8 mouse cellular contexts compared by ENCODE assay signal in genomic region chr6:134898095-134898965, GRCm38 (mm10). TPM values are rescaled to one million over a fixed set of nuclear protein-coding genes. Genes with fewer than 3 reads are reported as not detected.
DNase-seq lines count a peak whose midpoint lies in the region; ATAC-seq and TF ChIP-seq lines count a peak whose summit lies in the region.

Gene Gpr19 (minus strand): TSS chr6:134898578.

- peak within 1 kb of the TSS; percentile 68 to 97 for H3K4me3 ChIP-seq in MEL (ENCODE audit: control insufficient read depth in 1 of 2, insufficient read depth in 1 of 2, low read depth in 2 of 2, low read length in 2 of 2)
- H3K4me3 ChIP-seq in forebrain, embryonic 16.5 days (replicated peaks; ENCODE audit: low read length), result peak within 1 kb of the TSS; percentile 85
- peak within 1 kb of the TSS; percentile 85 for H3K4me3 ChIP-seq in layer of hippocampus, adult 2 months
- H3K4me3 ChIP-seq in lung, embryonic 14.5 days (ENCODE audit: low read depth, low read length), result peak within 1 kb of the TSS; percentile 60
- H3K4me3 ChIP-seq in thymus, adult 2 months (ENCODE audit: control insufficient read depth, insufficient read depth, low read length), result peak within 1 kb of the TSS; percentile 89

- peaks cover 4% of the 10 kb centered on the region; the same call in 1 of the 2 replicates for H3K79me2 ChIP-seq in MEL (ENCODE audit: control insufficient read depth, insufficient read depth, low read length, poor library complexity)

- H3K9ac ChIP-seq in MEL (ENCODE audit: control insufficient read depth, low read depth, low read length, poor library complexity, severe bottlenecking), result peak within 1 kb of the TSS; percentile 96
- peak within 1 kb of the TSS; percentile 92 for H3K9ac ChIP-seq in forebrain, embryonic 16.5 days (replicated peaks; ENCODE audit: low read depth, low read length)
- peak within 1 kb of the TSS; percentile 83 for H3K9ac ChIP-seq in lung, embryonic 14.5 days

- no peak for TF ChIP-seq RAD21 in MEL (IDR thresholded peaks at IDR 0.05; ENCODE audit: low read depth, low read length)

- under 1% methylated on average over 51 of the region's 51 CpGs for WGBS in forebrain, embryonic 16.5 days
- WGBS in lung, embryonic 14.5 days, result under 1% methylated on average over 51 of the region's 51 CpGs
- under 1% methylated on average over 51 of the region's 51 CpGs for WGBS in thymus, adult 2 months

- ATAC-seq in forebrain, embryonic 16.5 days, result peak; percentile 94
- peak; percentile 94 for ATAC-seq in lung, embryonic 14.5 days (ENCODE audit: insufficient read depth)

- peak within 1 kb of the TSS; percentile 99 for H3K27ac ChIP-seq in MEL (ENCODE audit: control insufficient read depth, low read depth, low read length)
- peak within 1 kb of the TSS; percentile 99 for H3K27ac ChIP-seq in forebrain, embryonic 16.5 days (ENCODE audit: low read length)
- peak within 1 kb of the TSS; percentile 100 for H3K27ac ChIP-seq in layer of hippocampus, adult 2 months
- peak within 1 kb of the TSS; percentile 100 for H3K27ac ChIP-seq in lung, embryonic 14.5 days (ENCODE audit: low read depth)
- H3K27ac ChIP-seq in thymus, adult 2 months (ENCODE audit: control insufficient read depth, insufficient read depth, low read length), result peak within 1 kb of the TSS; percentile 97

- peaks cover 2 to 5% of the 10 kb centered on the region in 2 experiments; a peak in 3 of 4 replicates for H3K4me1 ChIP-seq in MEL (ENCODE audit: control insufficient read depth in 1 of 2, insufficient read depth in 2 of 2, low read length in 2 of 2)
- peaks cover 10% of the 10 kb centered on the region for H3K4me1 ChIP-seq in forebrain, embryonic 16.5 days (replicated peaks; ENCODE audit: control insufficient read depth, insufficient read depth, low read length)
- H3K4me1 ChIP-seq in lung, embryonic 14.5 days (ENCODE audit: insufficient read depth), result no peaks in the 10 kb centered on the region; the same call in 1 of the 2 replicates
- peaks cover 7% of the 10 kb centered on the region for H3K4me1 ChIP-seq in thymus, adult 2 months (replicated peaks; ENCODE audit: control insufficient read depth, insufficient read depth, low read length)

- peaks cover 0 to 12% of the 10 kb centered on the region in 2 experiments; a peak in 2 of 4 replicates for H3K36me3 ChIP-seq in MEL (ENCODE audit: control insufficient read depth in 1 of 2, insufficient read depth in 2 of 2, low read length in 2 of 2)
- no peaks in the 10 kb centered on the region for H3K36me3 ChIP-seq in forebrain, embryonic 16.5 days (ENCODE audit: control insufficient read depth, insufficient read depth)
- H3K36me3 ChIP-seq in lung, embryonic 14.5 days (ENCODE audit: insufficient read depth), result no peaks in the 10 kb centered on the region
- H3K36me3 ChIP-seq in thymus, adult 2 months (ENCODE audit: control insufficient read depth, insufficient read depth, low read length), result no peaks in the 10 kb centered on the region

- H3K27me3 ChIP-seq in MEL (ENCODE audit: control insufficient read depth in 1 of 2, insufficient read depth in 2 of 2, low read length in 2 of 2), result no peaks in the 10 kb centered on the region
- H3K27me3 ChIP-seq in forebrain, embryonic 16.5 days (replicated peaks; ENCODE audit: control insufficient read depth, insufficient read depth, low read length), result no peaks in the 10 kb centered on the region
- H3K27me3 ChIP-seq in lung, embryonic 14.5 days (ENCODE audit: insufficient read depth, low read length), result no peaks in the 10 kb centered on the region
- H3K27me3 ChIP-seq in thymus, adult 2 months (ENCODE audit: control insufficient read depth, insufficient read depth, low read length), result no peaks in the 10 kb centered on the region

- peak within 1 kb of the TSS; percentile 87 for H3K4me2 ChIP-seq in forebrain, embryonic 16.5 days (ENCODE audit: low read length)
- H3K4me2 ChIP-seq in lung, embryonic 14.5 days, result peak within 1 kb of the TSS; percentile 91

- no peaks in the 10 kb centered on the region for H3K9me3 ChIP-seq in MEL (replicated peaks; ENCODE audit: insufficient read depth, low read length)
- H3K9me3 ChIP-seq in forebrain, embryonic 16.5 days (ENCODE audit: control insufficient read depth, low read length), result no peaks in the 10 kb centered on the region
- no peaks in the 10 kb centered on the region for H3K9me3 ChIP-seq in lung, embryonic 14.5 days (ENCODE audit: low read depth, low read length)

- TF ChIP-seq POLR2A in MEL (IDR thresholded peaks at IDR 0.05; ENCODE audit: control insufficient read depth in 1 of 2, insufficient read depth in 1 of 2, low read depth in 1 of 2, low read length in 2 of 2, poor library complexity in 1 of 2), result peak; percentile 68 to 91; a peak in 2 of 4 replicates
- no peak; the same call in 1 of the 2 replicates for TF ChIP-seq POLR2A in thymus, adult 2 months (IDR thresholded peaks at IDR 0.05; ENCODE audit: control insufficient read depth, extremely low read depth, insufficient read depth, low read length, poor library complexity)

- TF ChIP-seq CTCF in MEL (IDR thresholded peaks at IDR 0.05 in 2 of 3, conservative IDR thresholded peaks at IDR 0.05 in 1 of 3; ENCODE audit: control insufficient read depth in 1 of 3, insufficient read depth in 1 of 3, low read depth in 2 of 3, low read length in 3 of 3, poor library complexity in 1 of 3, severe bottlenecking in 1 of 3), result no peak
- TF ChIP-seq CTCF in layer of hippocampus, adult 2 months (conservative IDR thresholded peaks at IDR 0.05), result peak; percentile 32
- TF ChIP-seq CTCF in lung, embryonic 14.5 days (IDR thresholded peaks at IDR 0.05; ENCODE audit: low read depth), result peak; percentile 37
- TF ChIP-seq CTCF in thymus, adult 2 months (IDR thresholded peaks at IDR 0.05; ENCODE audit: borderline replicate concordance, control insufficient read depth, extremely low read depth, insufficient read depth, low read length, poor library complexity), result peak; percentile 36; the same call in 1 of the 2 replicates

- intact Hi-C loops in heart, postnatal 36 days (cut with DNase I), result loop anchor here (1.0 to 2.0 kb wide), 3 partner anchors 18 to 48 kb away; partner anchors contain the start of gene Cdkn1b

- TF ChIP-seq EP300 in MEL (IDR thresholded peaks at IDR 0.05; ENCODE audit: low read depth in 1 of 2, low read length in 2 of 2), result no peak; a peak in 1 of 4 replicates

- DNase-seq in MEL (ENCODE audit: low read depth, low spot score), result peak; percentile 90
- DNase-seq in cerebellum, adult 18-20 months, result peak; percentile 93
- DNase-seq in heart, postnatal 36 days, result peak; percentile 91 to 93
- DNase-seq in layer of hippocampus, adult 2 months (ENCODE audit: low spot score in 2 of 2), result peak; percentile 86
- DNase-seq in lung, embryonic 14.5 days, result peak; percentile 98
- peak; percentile 89 for DNase-seq in ovary, adult 18-20 months (ENCODE audit: low spot score)
- peak; percentile 78 for DNase-seq in thymus, adult 2 months

TF ChIP-seq in MEL, 35 proteins besides CTCF, POLR2A, EP300 and RAD21:
- TF ChIP-seq MYC (IDR thresholded peaks at IDR 0.05; ENCODE audit: low read depth, low read length) (no peak), ZMIZ1 (IDR thresholded peaks at IDR 0.05; ENCODE audit: low read depth, low read length) (peak; percentile 67), MAFK (IDR thresholded peaks at IDR 0.05; ENCODE audit: borderline replicate concordance, low read depth, low read length) (no peak), TBP (IDR thresholded peaks at IDR 0.05; ENCODE audit: low read depth, low read length) (no peak), HCFC1 (IDR thresholded peaks at IDR 0.05; ENCODE audit: low read depth, low read length) (peak; percentile 73), ZNF384 (IDR thresholded peaks at IDR 0.05; ENCODE audit: low read depth, low read length) (peak; percentile 97), MAX (IDR thresholded peaks at IDR 0.05; ENCODE audit: low read length) (0 out of 2 replicates have a peak, but pooled peaks have one; percentile 38), SIN3A (IDR thresholded peaks at IDR 0.05; ENCODE audit: low read length) (peak; percentile 69), MXI1 (IDR thresholded peaks at IDR 0.05; ENCODE audit: low read depth, low read length) (peak; percentile 53; the same call in 1 of the 2 replicates), NELFE (IDR thresholded peaks at IDR 0.05; ENCODE audit: low read depth, low read length) (peak; percentile 64), NRF1 (IDR thresholded peaks at IDR 0.05; ENCODE audit: insufficient read depth, low read depth, low read length, poor library complexity, severe bottlenecking) (peak; percentile 89), SMC3 (IDR thresholded peaks at IDR 0.05; ENCODE audit: low read depth, low read length) (no peak), CHD1 (IDR thresholded peaks at IDR 0.05; ENCODE audit: low read depth, low read length) (peak; percentile 13; the same call in 1 of the 2 replicates), ETS1 (IDR thresholded peaks at IDR 0.05; ENCODE audit: low read depth, low read length) (peak; percentile 14; the same call in 1 of the 2 replicates)

RNA-seq across cellular contexts. Expression of gene Gpr19, which starts in this region (rescaled TPM):
- total RNA-seq in MEL (2012; rRNA removed), result 8.4 and 9.0 TPM in 2 replicates
- 10 to 100 TPM in 1 of 2 experiments, not detected in 1; 11.7 TPM for polyA plus RNA-seq in MEL (2012; ENCODE audit: insufficient read depth in 1 of 2, insufficient read length in 2 of 2, low read depth in 1 of 2, low replicate concordance in 2 of 2, missing spikeins in 1 of 2)
- 44.4 and 48.9 TPM in 2 replicates for polyA plus RNA-seq in forebrain, embryonic 16.5 days (2015; fragmentation: Nextera tagmentation; extraction: Ambion mirVana)
- 1 to 10 TPM; 4.4 to 5.2 TPM for total RNA-seq in heart, postnatal 36 days (2021)
- total RNA-seq in layer of hippocampus, adult 2 months (2021), result 10 to 100 TPM; 22.0 to 27.4 TPM
- 9.6 and 10.8 TPM in 2 replicates for polyA plus RNA-seq in lung, embryonic 14.5 days (2014; fragmentation: Nextera tagmentation; extraction: Ambion mirVana)
- 14.7 and 15.6 TPM in 2 replicates for polyA plus RNA-seq in thymus, adult 2 months (2012; rRNA removed)

Comparison
In these comparisons a context has a peak if more than half of its experiments do, and no peak if none do; other contexts are left out.
1. Peak in every context shown above with its lines: DNase-seq, ATAC-seq, H3K4me3 ChIP-seq and H3K27ac ChIP-seq.
2. CTCF ChIP-seq: peak in layer of hippocampus, adult 2 months (single experiment), lung, embryonic 14.5 days (single experiment) and thymus, adult 2 months (single experiment); none in MEL (0 of 3).